Mouse (Mus musculus) testis, postnatal 14 days (tissue): ENCODE data around the gene Gpr150.

Source experiments
- DNase-seq: peaks from one replicate; pipeline ENCODE4 v3.0.0; 2021; ENCODE audit warnings: low spot score

The Gpr150 gene

GRCm38 (mm10) chr13:76056896-76057266, at the start of gene Gpr150:
Gene Gpr150 (minus strand): TSS chr13:76056996.
- no peak for DNase-seq

GRCm38 (mm10) chr13:76101989-76102388, 45.2 kb upstream of the Gpr150 start:
- DNase-seq: no peak

GRCm38 (mm10) chr13:76098493-76099303, 41.9 kb upstream of the Gpr150 start, which contains the start of the genes Arsk and Ttc37:
Gene Arsk (minus strand): TSS chr13:76098660.
Gene Ttc37 (plus strand): TSS chr13:76098734.
- DNase-seq: peak; percentile 95

GRCm38 (mm10) chr13:76098116-76098492, 41.3 kb upstream of the Gpr150 start:
- peak; percentile 64 for DNase-seq

- no peak for DNase-seq
Measured at GRCm38 (mm10) chr13:76074323-76074722, 17.5 kb upstream of the Gpr150 start.

- no peak for DNase-seq
Measured at GRCm38 (mm10) chr13:76064363-76064945, 7.7 kb upstream of the Gpr150 start.

- DNase-seq: no peak
Measured at GRCm38 (mm10) chr13:76063548-76063947, 6.8 kb upstream of the Gpr150 start.

- no peak for DNase-seq
Measured at GRCm38 (mm10) chr13:76062569-76062968, 5.8 kb upstream of the Gpr150 start.

- no peak for DNase-seq
Measured at GRCm38 (mm10) chr13:76062126-76062525, 5.3 kb upstream of the Gpr150 start.

- DNase-seq: no peak
Measured at GRCm38 (mm10) chr13:76059591-76059990, 2.8 kb upstream of the Gpr150 start.

- no peak for DNase-seq
Measured at GRCm38 (mm10) chr13:76057267-76058069, 672 bp upstream of the Gpr150 start.

GRCm38 (mm10) chr13:76056261-76056724, 503 bp downstream of the Gpr150 start:
- no peak for DNase-seq

- DNase-seq: no peak
Measured at GRCm38 (mm10) chr13:76055391-76056232, 1.2 kb downstream of the Gpr150 start.

GRCm38 (mm10) chr13:76044971-76045370, 11.8 kb downstream of the Gpr150 start:
- no peak for DNase-seq

GRCm38 (mm10) chr13:76042455-76042854, 14.3 kb downstream of the Gpr150 start:
- DNase-seq: no peak

- no peak for DNase-seq
Measured at GRCm38 (mm10) chr13:76024588-76024987, 32.2 kb downstream of the Gpr150 start.

GRCm38 (mm10) chr13:76021782-76022181, 35.0 kb downstream of the Gpr150 start:
- DNase-seq: no peak

GRCm38 (mm10) chr13:76018844-76019400, 37.9 kb downstream of the Gpr150 start:
- no peak for DNase-seq

GRCm38 (mm10) chr13:76017974-76018843, 38.6 kb downstream of the Gpr150 start, which contains the start of gene Rfesd:
Gene Rfesd (minus strand): TSS chr13:76018719.
- peak; percentile 97 for DNase-seq

- DNase-seq: no peak
Measured at GRCm38 (mm10) chr13:76017465-76017864, 39.3 kb downstream of the Gpr150 start.
